Mouse (Mus musculus): ENCODE measurements at regions not wholly inside any gene's neighbourhood (a gene's known extent, or its start where the extent isn't known, plus 50 kb on each side); places are given as distances from the start of the nearest gene placed in this dataset.

- H3K4me1 ChIP-seq (ENCODE audit: control insufficient read depth, insufficient read depth, low read length): no peaks in the 10 kb centered on the region
- H3K9ac ChIP-seq (ENCODE audit: low read length): no peak overlapping the region
- H3K27ac ChIP-seq (ENCODE audit: low read depth, low read length): no peak overlapping the region
- DNase-seq (ENCODE audit: low spot score): no peak
- 70% methylated on average over 2 of the region's 2 CpGs for WGBS
- no peaks in the 10 kb centered on the region for H3K36me3 ChIP-seq (ENCODE audit: control insufficient read depth, insufficient read depth, low read length)
- no peak for ATAC-seq (ENCODE audit: insufficient read depth, low FRiP score, low TSS enrichment)
- no peak overlapping the region for H3K4me3 ChIP-seq (ENCODE audit: low read depth, low read length)
- no peak overlapping the region for H3K4me2 ChIP-seq (ENCODE audit: low read depth)
- H3K9me3 ChIP-seq (ENCODE audit: control insufficient read depth, low read length): no peaks in the 10 kb centered on the region
- no peaks in the 10 kb centered on the region for H3K27me3 ChIP-seq (ENCODE audit: control insufficient read depth, insufficient read depth, low read length)
Measured at GRCm38 (mm10) chr3:33440905-33441304, 297.9 kb upstream of the Pex5l start.

- no peak overlapping the region for H3K9ac ChIP-seq (ENCODE audit: low read length)
- ATAC-seq (ENCODE audit: insufficient read depth, low FRiP score, low TSS enrichment): no peak
- no peaks in the 10 kb centered on the region for H3K9me3 ChIP-seq (ENCODE audit: control insufficient read depth, low read length)
- no peaks in the 10 kb centered on the region for H3K4me1 ChIP-seq (ENCODE audit: control insufficient read depth, insufficient read depth, low read length)
- no peaks in the 10 kb centered on the region for H3K27me3 ChIP-seq (ENCODE audit: control insufficient read depth, insufficient read depth, low read length)
- no peak for DNase-seq (ENCODE audit: low spot score)
- H3K4me3 ChIP-seq (ENCODE audit: low read depth, low read length): no peak overlapping the region
- no peaks in the 10 kb centered on the region for H3K36me3 ChIP-seq (ENCODE audit: control insufficient read depth, insufficient read depth, low read length)
- H3K27ac ChIP-seq (ENCODE audit: low read depth, low read length): no peak overlapping the region
- no peak overlapping the region for H3K4me2 ChIP-seq (ENCODE audit: low read depth)
Measured at GRCm38 (mm10) chr3:33440500-33440899, 297.5 kb upstream of the Pex5l start.

DNA sequence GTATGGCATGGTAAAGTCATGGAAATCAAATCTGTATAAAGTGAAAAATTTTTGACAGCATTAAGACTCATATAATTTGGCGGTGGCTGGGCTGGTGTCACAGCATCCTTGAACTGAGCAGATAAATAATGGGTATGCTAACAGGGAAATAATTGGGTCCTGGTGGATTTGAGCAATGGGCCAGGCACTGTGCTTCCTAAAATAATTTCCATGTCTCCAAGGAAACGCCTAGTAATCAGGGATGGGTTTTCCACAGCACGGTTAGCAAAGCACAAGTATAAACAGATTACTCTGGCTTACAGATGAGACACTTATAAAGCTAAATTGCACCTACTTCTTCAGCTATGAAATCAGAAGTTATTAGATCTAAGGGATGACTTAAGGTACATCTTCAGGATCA lies 273.9 kb upstream of the Pex5l start:
- H3K36me3 ChIP-seq (ENCODE audit: control insufficient read depth, insufficient read depth, low read length): no peaks in the 10 kb centered on the region
- WGBS: 76% methylated on average over 3 of the region's 3 CpGs
- no peak overlapping the region for H3K27ac ChIP-seq (ENCODE audit: low read depth, low read length)
- H3K9ac ChIP-seq (ENCODE audit: low read length): no peak overlapping the region
- no peak overlapping the region for H3K4me2 ChIP-seq (ENCODE audit: low read depth)
- ATAC-seq (ENCODE audit: insufficient read depth, low FRiP score, low TSS enrichment): no peak
- H3K4me1 ChIP-seq (ENCODE audit: control insufficient read depth, insufficient read depth, low read length): no peaks in the 10 kb centered on the region
- H3K27me3 ChIP-seq (ENCODE audit: control insufficient read depth, insufficient read depth, low read length): no peaks in the 10 kb centered on the region
- H3K4me3 ChIP-seq (ENCODE audit: low read depth, low read length): no peak overlapping the region
- H3K9me3 ChIP-seq (ENCODE audit: control insufficient read depth, low read length): no peaks in the 10 kb centered on the region
- DNase-seq (ENCODE audit: low spot score): no peak

DNA sequence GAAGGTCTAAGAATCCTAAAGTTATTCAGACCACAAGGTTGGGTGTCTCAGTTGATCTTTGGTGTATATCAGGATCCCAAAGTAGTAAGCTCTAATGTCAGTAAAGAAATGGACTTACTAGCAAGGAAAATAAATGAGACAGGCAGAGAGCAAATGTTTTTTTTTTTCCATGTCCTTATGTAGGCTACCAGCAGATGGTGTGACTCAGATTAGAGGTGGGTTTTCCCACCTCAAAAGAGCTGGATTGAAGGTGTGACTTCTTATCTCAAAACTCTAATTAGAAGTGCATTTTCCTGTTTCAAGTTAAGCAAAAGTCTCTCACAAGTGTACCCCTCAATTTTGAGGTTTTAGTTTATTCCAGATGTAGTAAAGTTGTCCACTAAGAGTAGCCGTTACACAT lies 273.3 kb upstream of the Pex5l start:
- Histone ChIP-seq H3K4me1 (ENCODE audit: control insufficient read depth, insufficient read depth, low read length) (no peaks in the 10 kb centered on the region), H3K4me3 (ENCODE audit: low read depth, low read length) (no peak overlapping the region), H3K9ac (ENCODE audit: low read length) (no peak overlapping the region), H3K9me3 (ENCODE audit: control insufficient read depth, low read length) (no peaks in the 10 kb centered on the region), H3K4me2 (ENCODE audit: low read depth) (no peak overlapping the region), H3K27me3 (ENCODE audit: control insufficient read depth, insufficient read depth, low read length) (no peaks in the 10 kb centered on the region), H3K36me3 (ENCODE audit: control insufficient read depth, insufficient read depth, low read length) (no peaks in the 10 kb centered on the region), H3K27ac (ENCODE audit: low read depth, low read length) (no peak overlapping the region)
- ATAC-seq (ENCODE audit: insufficient read depth, low FRiP score, low TSS enrichment): no peak
- 83% methylated on average over 1 of the region's 1 CpGs for WGBS
- no peak for DNase-seq (ENCODE audit: low spot score)

GRCm38 (mm10) chr3:33401904-33402303 lies 258.9 kb upstream of the Pex5l start:
- Histone ChIP-seq H3K27ac (ENCODE audit: low read depth, low read length) (no peak overlapping the region), H3K9me3 (ENCODE audit: control insufficient read depth, low read length) (no peaks in the 10 kb centered on the region), H3K36me3 (ENCODE audit: control insufficient read depth, insufficient read depth, low read length) (no peaks in the 10 kb centered on the region), H3K4me2 (ENCODE audit: low read depth) (no peak overlapping the region), H3K27me3 (ENCODE audit: control insufficient read depth, insufficient read depth, low read length) (no peaks in the 10 kb centered on the region), H3K4me1 (ENCODE audit: control insufficient read depth, insufficient read depth, low read length) (no peaks in the 10 kb centered on the region), H3K4me3 (ENCODE audit: low read depth, low read length) (no peak overlapping the region), H3K9ac (ENCODE audit: low read length) (no peak overlapping the region)
- no peak for DNase-seq (ENCODE audit: low spot score)
- no peak for ATAC-seq (ENCODE audit: insufficient read depth, low FRiP score, low TSS enrichment)
- 66% methylated on average over 2 of the region's 2 CpGs for WGBS

- DNase-seq (ENCODE audit: low spot score) (no peak), ATAC-seq (ENCODE audit: insufficient read depth, low FRiP score, low TSS enrichment) (no peak)
- Histone ChIP-seq H3K4me3 (ENCODE audit: low read depth, low read length) (no peak overlapping the region), H3K27me3 (ENCODE audit: control insufficient read depth, insufficient read depth, low read length) (no peaks in the 10 kb centered on the region), H3K4me1 (ENCODE audit: control insufficient read depth, insufficient read depth, low read length) (no peaks in the 10 kb centered on the region), H3K27ac (ENCODE audit: low read depth, low read length) (no peak overlapping the region), H3K9ac (ENCODE audit: low read length) (no peak overlapping the region), H3K36me3 (ENCODE audit: control insufficient read depth, insufficient read depth, low read length) (no peaks in the 10 kb centered on the region), H3K4me2 (ENCODE audit: low read depth) (no peak overlapping the region), H3K9me3 (ENCODE audit: control insufficient read depth, low read length) (no peaks in the 10 kb centered on the region)
- 77% methylated on average over 8 of the region's 8 CpGs for WGBS
Measured at GRCm38 (mm10) chr3:33399321-33399720, 256.3 kb upstream of the Pex5l start.

DNA sequence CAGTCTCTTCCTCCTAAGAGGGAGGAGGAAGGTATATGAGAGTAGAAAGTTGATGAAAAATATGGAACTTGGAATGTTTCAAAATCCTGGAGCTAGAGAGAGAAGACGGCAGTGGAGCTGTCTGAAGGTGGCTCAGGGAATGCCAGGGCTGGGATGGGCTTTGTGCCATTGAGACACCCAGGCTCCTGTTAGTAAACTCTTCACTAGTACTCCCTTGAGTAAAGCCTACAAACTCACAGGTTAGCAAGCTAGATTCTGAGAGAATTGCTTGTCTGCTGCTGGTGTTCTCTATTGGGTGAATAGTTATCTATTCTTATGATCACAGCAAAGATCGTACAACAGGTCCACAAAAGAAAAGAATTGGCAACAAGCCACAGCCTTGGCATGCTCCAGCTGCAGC lies 255.3 kb upstream of the Pex5l start:
- Histone ChIP-seq H3K36me3 (ENCODE audit: control insufficient read depth, insufficient read depth, low read length) (no peaks in the 10 kb centered on the region), H3K27ac (ENCODE audit: low read depth, low read length) (no peak overlapping the region), H3K9me3 (ENCODE audit: control insufficient read depth, low read length) (no peaks in the 10 kb centered on the region), H3K9ac (ENCODE audit: low read length) (no peak overlapping the region), H3K4me3 (ENCODE audit: low read depth, low read length) (no peak overlapping the region), H3K27me3 (ENCODE audit: control insufficient read depth, insufficient read depth, low read length) (no peaks in the 10 kb centered on the region), H3K4me1 (ENCODE audit: control insufficient read depth, insufficient read depth, low read length) (no peaks in the 10 kb centered on the region), H3K4me2 (ENCODE audit: low read depth) (no peak overlapping the region)
- 98% methylated on average over 2 of the region's 2 CpGs for WGBS
- DNase-seq (ENCODE audit: low spot score) (no peak), ATAC-seq (ENCODE audit: insufficient read depth, low FRiP score, low TSS enrichment) (no peak)

DNA sequence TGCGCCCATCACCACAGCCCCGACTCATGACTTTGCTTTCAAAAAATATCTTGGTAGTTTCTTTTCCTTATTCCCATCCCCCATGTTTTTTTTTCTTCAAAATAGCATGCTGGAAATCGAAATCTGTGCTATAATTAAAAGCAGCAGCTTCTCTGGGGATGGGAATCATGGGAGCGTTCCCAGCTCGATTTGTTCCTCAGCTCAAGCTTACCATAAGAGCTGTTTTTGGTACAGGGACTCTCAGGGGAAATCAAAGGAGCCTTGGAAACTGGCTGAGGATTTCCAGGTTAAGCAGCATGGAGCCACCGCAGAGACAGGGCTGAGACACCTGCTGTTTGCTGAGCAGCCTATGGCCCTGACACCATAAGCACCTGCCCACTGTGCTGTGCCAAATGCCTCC lies 254.2 kb upstream of the Pex5l start:
- no peak for DNase-seq (ENCODE audit: low spot score)
- Histone ChIP-seq H3K4me3 (ENCODE audit: low read depth, low read length) (no peak overlapping the region), H3K4me2 (ENCODE audit: low read depth) (no peak overlapping the region), H3K9me3 (ENCODE audit: control insufficient read depth, low read length) (no peaks in the 10 kb centered on the region), H3K27ac (ENCODE audit: low read depth, low read length) (no peak overlapping the region), H3K36me3 (ENCODE audit: control insufficient read depth, insufficient read depth, low read length) (no peaks in the 10 kb centered on the region), H3K27me3 (ENCODE audit: control insufficient read depth, insufficient read depth, low read length) (no peaks in the 10 kb centered on the region), H3K9ac (ENCODE audit: low read length) (no peak overlapping the region), H3K4me1 (ENCODE audit: control insufficient read depth, insufficient read depth, low read length) (no peaks in the 10 kb centered on the region)
- 82% methylated on average over 6 of the region's 6 CpGs for WGBS
- ATAC-seq (ENCODE audit: insufficient read depth, low FRiP score, low TSS enrichment): no peak

DNA sequence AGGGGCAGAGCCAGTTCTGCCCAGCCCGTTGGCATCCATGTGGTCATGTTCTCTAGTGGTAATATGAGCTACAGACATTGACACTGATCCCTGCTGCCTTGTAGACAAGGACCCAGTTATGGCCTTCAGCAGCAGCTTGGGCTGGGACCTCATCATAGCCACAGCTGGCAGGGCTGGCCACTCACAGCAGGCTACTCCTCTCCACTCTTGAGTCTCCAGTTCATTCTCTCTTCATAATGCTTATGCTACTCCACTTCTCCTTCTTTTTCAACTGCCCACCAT lies 249.4 kb upstream of the Pex5l start:
- Histone ChIP-seq H3K27ac (ENCODE audit: low read depth, low read length) (no peak overlapping the region), H3K27me3 (ENCODE audit: control insufficient read depth, insufficient read depth, low read length) (no peaks in the 10 kb centered on the region), H3K9me3 (ENCODE audit: control insufficient read depth, low read length) (no peaks in the 10 kb centered on the region), H3K4me1 (ENCODE audit: control insufficient read depth, insufficient read depth, low read length) (no peaks in the 10 kb centered on the region), H3K36me3 (ENCODE audit: control insufficient read depth, insufficient read depth, low read length) (no peaks in the 10 kb centered on the region), H3K4me2 (ENCODE audit: low read depth) (no peak overlapping the region), H3K9ac (ENCODE audit: low read length) (no peak overlapping the region), H3K4me3 (ENCODE audit: low read depth, low read length) (no peak overlapping the region)
- 75% methylated on average over 1 of the region's 1 CpGs for WGBS
- DNase-seq (ENCODE audit: low spot score) (no peak), ATAC-seq (ENCODE audit: insufficient read depth, low FRiP score, low TSS enrichment) (no peak)

Data from neural tube, embryonic 11.5 days (tissue).